Mouse (Mus musculus) liver, adult 2 months (tissue): ENCODE results near the gene Gstp3. TPM values are rescaled to one million over a fixed set of nuclear protein-coding genes. Genes with fewer than 3 reads are reported as not detected.
"Not testable (repeated sequence)": the region's sequence is repeated elsewhere in the genome, so short reads cannot be mapped to it uniquely, and the experiment has no call there.

ENCODE experiments used
- DNase-seq: peaks from one replicate; pipeline ENCODE4 v3.0.0-alpha.2; 2011; ENCODE audit warnings: low read depth, low spot score; ENCODE audit errors: extremely low read depth
- H3K27ac ChIP-seq: fragments of 200-500 bp; replicated peaks from 2 replicates; pipeline ENCODE4 v1.5.1; 2012; ENCODE audit warnings: low read depth, mild to moderate bottlenecking, control low read depth, inconsistent platforms, low read length; ENCODE audit not compliant: insufficient read depth
- H3K27me3 ChIP-seq: fragments of 200-500 bp; 2 replicates; pipeline ENCODE4 v1.6.1; 2012; ENCODE audit warnings: mild to moderate bottlenecking, moderate library complexity, low read length, inconsistent platforms; ENCODE audit not compliant: control insufficient read depth, insufficient read depth
- H3K36me3 ChIP-seq: fragments of 200-500 bp; 2 replicates; pipeline ENCODE4 v1.6.1; 2012; ENCODE audit warnings: low read length, inconsistent platforms; ENCODE audit not compliant: control insufficient read depth, insufficient read depth
- H3K4me1 ChIP-seq: fragments of 200-500 bp; 2 replicates; pipeline ENCODE4 v1.6.1; 2011; ENCODE audit warnings: low read length; ENCODE audit not compliant: control insufficient read depth, insufficient read depth
- H3K4me3 ChIP-seq: fragments of 200-500 bp; 2 replicates; pipeline ENCODE4 v1.5.1; 2011; ENCODE audit warnings: low read depth, mild to moderate bottlenecking, control low read depth, low read length, moderate library complexity; ENCODE audit not compliant: insufficient read depth
- H3K79me2 ChIP-seq: fragments of 200-500 bp; 2 replicates; pipeline ENCODE4 v1.6.1; 2012; ENCODE audit warnings: inconsistent platforms, mild to moderate bottlenecking, low read length, moderate library complexity; ENCODE audit not compliant: control insufficient read depth, insufficient read depth
- H3K9ac ChIP-seq: fragments of 200-500 bp; 2 replicates; pipeline ENCODE4 v1.6.1; 2012; ENCODE audit warnings: low read depth, mild to moderate bottlenecking, control low read depth, inconsistent platforms, low read length
- CTCF ChIP-seq: fragments of 200-500 bp; IDR thresholded peaks from 2 replicates; pipeline ENCODE4 v1.5.1; 2011; ENCODE audit warnings: low read depth, low read length, control low read depth
- POLR2A ChIP-seq: fragments of 200-500 bp; IDR thresholded peaks from 2 replicates; pipeline ENCODE4 v1.6.1; 2011; ENCODE audit warnings: low read length, control low read depth; ENCODE audit not compliant: insufficient read depth; ENCODE audit errors: extremely low read depth
- WGBS: fragments of 180-500 bp; shearing (Covaris S2); methylation state at CpG from one replicate; pipeline ENCODE4 v1.1.7; 2018; 5-methylcytosine and 5-hydroxymethylcytosine counted together
- polyA plus RNA-seq: library from polyadenylated mRNA; depleted of rRNA; stranded (reverse); fragments of >200 nt; gene quantifications from 2 replicates; pipeline ENCODE4 v1.2.3, GENCODE M21; 2012
- total RNA-seq: library from RNA; depleted of rRNA; stranded (reverse); fragments of >200 nt; gene quantifications from 2 replicates; pipeline ENCODE4 v1.2.3, GENCODE M21; 2014

Gene Gstp3
- total and polyA plus RNA-seq, 2 experiments: 21.5 to 54.3 TPM

- DNase-seq: peak; percentile 89
- peak within 1 kb of the TSS; percentile 96 for H3K27ac ChIP-seq
- H3K36me3 ChIP-seq: peaks cover 4% of the 10 kb centered on the region; the same call in 1 of the 2 replicates
- peak within 1 kb of the TSS; percentile 79 for H3K4me3 ChIP-seq
- H3K4me1 ChIP-seq: peaks cover 10% of the 10 kb centered on the region; the same call in 1 of the 2 replicates
- H3K9ac ChIP-seq: peak within 1 kb of the TSS; percentile 89
- H3K79me2 ChIP-seq: no peaks in the 10 kb centered on the region
- WGBS: 1% methylated on average over 26 of the region's 26 CpGs
- TF ChIP-seq CTCF: peak; percentile 51
- TF ChIP-seq POLR2A: peak; percentile 100
- no peaks in the 10 kb centered on the region for H3K27me3 ChIP-seq
These were observed 21.6 kb downstream of the Gstp3 start, which contains the start of gene Gstp1 for GRCm38 (mm10) chr19:4037788-4038232. TSS of gene Gstp1 (minus strand) at chr19:4037985.

GRCm38 (mm10) chr19:4037154-4037787 is 22.1 kb downstream of the Gstp3 start:
- H3K4me1 ChIP-seq: peaks cover 13% of the 10 kb centered on the region; the same call in 1 of the 2 replicates
- peak overlapping the region; percentile 85 for H3K9ac ChIP-seq
- peak overlapping the region; percentile 79 for H3K4me3 ChIP-seq
- H3K36me3 ChIP-seq, H3K79me2 ChIP-seq, H3K27me3 ChIP-seq, DNase-seq: not testable (repeated sequence)
- 4% methylated on average over 7 of the region's 8 CpGs for WGBS
- peak overlapping the region; percentile 82 for H3K27ac ChIP-seq

- H3K9ac ChIP-seq: peak overlapping the region; percentile 89
- peaks cover 13% of the 10 kb centered on the region; the same call in 1 of the 2 replicates for H3K4me1 ChIP-seq
- TF ChIP-seq POLR2A (0 out of 2 replicates have a peak, but pooled peaks have one; percentile 1), CTCF (no peak)
- peak overlapping the region; percentile 96 for H3K27ac ChIP-seq
- no peaks in the 10 kb centered on the region for H3K27me3 ChIP-seq
- peak; percentile 86 for DNase-seq
- WGBS: 19% methylated on average over 12 of the region's 12 CpGs
- H3K36me3 ChIP-seq: peaks cover 4% of the 10 kb centered on the region; the same call in 1 of the 2 replicates
- peak overlapping the region; percentile 59 for H3K4me3 ChIP-seq
- no peaks in the 10 kb centered on the region for H3K79me2 ChIP-seq
These were observed 22.9 kb downstream of the Gstp3 start for GRCm38 (mm10) chr19:4036327-4037045.

GRCm38 (mm10) chr19:4033742-4034141 is 25.6 kb downstream of the Gstp3 start:
- Histone ChIP-seq H3K4me3 (no peak overlapping the region), H3K27me3 (no peaks in the 10 kb centered on the region), H3K79me2 (no peaks in the 10 kb centered on the region), H3K9ac (peak overlapping the region; percentile 25; the same call in 1 of the 2 replicates), H3K4me1 (peaks cover 13% of the 10 kb centered on the region; the same call in 1 of the 2 replicates), H3K36me3 (peaks cover 4% of the 10 kb centered on the region; the same call in 1 of the 2 replicates), H3K27ac (peak overlapping the region; percentile 67)
- peak; percentile 59 for DNase-seq
- WGBS: 21% methylated on average over 5 of the region's 5 CpGs
- no peak for TF ChIP-seq CTCF

- H3K4me3 ChIP-seq: no peak overlapping the region
- WGBS: 12% methylated on average over 3 of the region's 3 CpGs
- peaks cover 4% of the 10 kb centered on the region; the same call in 1 of the 2 replicates for H3K36me3 ChIP-seq
- no peak for TF ChIP-seq CTCF
- no peak for TF ChIP-seq POLR2A
- peak; percentile 95 for DNase-seq
- H3K79me2 ChIP-seq: no peaks in the 10 kb centered on the region
- no peak overlapping the region for H3K9ac ChIP-seq
- peaks cover 12% of the 10 kb centered on the region; the same call in 1 of the 2 replicates for H3K4me1 ChIP-seq
- peak overlapping the region; percentile 67 for H3K27ac ChIP-seq
- H3K27me3 ChIP-seq: no peaks in the 10 kb centered on the region
These were observed 26.1 kb downstream of the Gstp3 start for GRCm38 (mm10) chr19:4033298-4033697.
